Comparison of ENCODE assay signal across 11 mouse cellular contexts in the genomic region with DNA sequence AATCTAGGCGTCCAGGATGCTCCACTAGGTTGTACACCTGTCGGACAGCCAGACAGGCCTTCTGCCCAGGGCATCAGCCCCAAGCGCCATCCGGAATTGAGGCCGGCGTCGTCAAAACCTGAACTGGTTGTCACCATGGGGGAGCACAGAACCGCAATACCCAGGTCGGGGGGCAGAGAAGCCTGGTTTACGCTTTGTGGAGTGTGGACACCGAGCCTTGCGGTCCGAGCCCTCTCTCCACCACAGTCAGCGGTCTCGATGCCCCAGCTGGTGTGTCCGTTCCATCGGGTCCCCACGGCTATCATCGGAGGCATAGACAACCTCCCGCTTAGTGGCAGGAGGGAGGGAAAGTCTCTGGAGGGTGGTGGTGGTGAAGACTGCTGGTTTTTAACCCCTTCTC. TPM values are rescaled to one million over a fixed set of nuclear protein-coding genes. Genes with fewer than 3 reads are reported as not detected.
A peak's percentile ranks its signal among the peaks of the same experiment; 100 is the strongest.
DNase-seq lines count a peak whose midpoint lies in the region; ATAC-seq and TF ChIP-seq lines count a peak whose summit lies in the region.
"Had no signal": no experiment of that assay in that cellular context is flagged by ENCODE, and none has a peak within 500 bp of the region (broad histone marks: within the 10 kb centered on the region; RNA-seq: fewer than 3 reads in every experiment).

No protein-coding gene starts in this region.

- peak; percentile 27 for ATAC-seq in hindbrain, embryonic 12.5 days (ENCODE audit: low FRiP score)
- ATAC-seq in midbrain, embryonic 11.5 days (ENCODE audit: low FRiP score) = 0 out of 2 replicates have a peak, but pooled peaks have one; percentile 9
- ATAC-seq in erythroblast, adult 5-6 weeks (replicated peaks; ENCODE audit: low FRiP score, poor library complexity, severe bottlenecking) = no peak

- H3K9me3 ChIP-seq in heart, embryonic 10.5 days = no peaks in the 10 kb centered on the region
- no peaks in the 10 kb centered on the region for H3K9me3 ChIP-seq in ES-Bruce4 (replicated peaks; ENCODE audit: control insufficient read depth, insufficient read depth, low read length, poor library complexity, severe bottlenecking)
- no peaks in the 10 kb centered on the region for H3K9me3 ChIP-seq in hindbrain, embryonic 12.5 days (replicated peaks)
- no peaks in the 10 kb centered on the region for H3K9me3 ChIP-seq in midbrain, embryonic 11.5 days (ENCODE audit: control insufficient read depth, low read length)
- H3K9me3 ChIP-seq: limb, embryonic 15.5 days had no signal

- no peak for TF ChIP-seq CTCF in heart, adult 2 months (IDR thresholded peaks at IDR 0.05)
- TF ChIP-seq CTCF in ES-Bruce4 (IDR thresholded peaks at IDR 0.05; ENCODE audit: low read depth, low read length) = no peak
- no peak for TF ChIP-seq CTCF in thymus, adult 2 months (IDR thresholded peaks at IDR 0.05; ENCODE audit: borderline replicate concordance, control insufficient read depth, extremely low read depth, insufficient read depth, low read length, poor library complexity)

- no peak for TF ChIP-seq POLR2A in heart, adult 2 months (IDR thresholded peaks at IDR 0.05; ENCODE audit: insufficient read depth, low read depth, low read length)
- TF ChIP-seq POLR2A in ES-Bruce4 (IDR thresholded peaks at IDR 0.05; ENCODE audit: insufficient read depth, low read length) = no peak
- no peak for TF ChIP-seq POLR2A in thymus, adult 2 months (IDR thresholded peaks at IDR 0.05; ENCODE audit: control insufficient read depth, extremely low read depth, insufficient read depth, low read length, poor library complexity)

- peaks cover 27% of the 10 kb centered on the region for H3K4me1 ChIP-seq in heart, embryonic 10.5 days
- peaks cover 5% of the 10 kb centered on the region for H3K4me1 ChIP-seq in heart, adult 2 months (ENCODE audit: control insufficient read depth, insufficient read depth, low read length)
- H3K4me1 ChIP-seq in ES-Bruce4 (ENCODE audit: control insufficient read depth, insufficient read depth, low read length) = peaks cover 4% of the 10 kb centered on the region
- H3K4me1 ChIP-seq in hindbrain, embryonic 12.5 days = peaks cover 64% of the 10 kb centered on the region
- H3K4me1 ChIP-seq in midbrain, embryonic 11.5 days (ENCODE audit: control insufficient read depth, insufficient read depth, low read length) = peaks cover 44% of the 10 kb centered on the region
- H3K4me1 ChIP-seq in thymus, adult 2 months (replicated peaks; ENCODE audit: control insufficient read depth, insufficient read depth, low read length) = 0 out of 2 replicates have a peak, but pooled peaks cover under 1% of the 10 kb centered on the region

- no peak overlapping the region for H3K9ac ChIP-seq in heart, adult 2 months (ENCODE audit: low read depth, low read length)
- no peak overlapping the region for H3K9ac ChIP-seq in ES-Bruce4 (ENCODE audit: low read depth, poor library complexity, severe bottlenecking)
- peak overlapping the region; percentile 54 for H3K9ac ChIP-seq in hindbrain, embryonic 12.5 days
- peak overlapping the region; percentile 2; the same call in 1 of the 2 replicates for H3K9ac ChIP-seq in midbrain, embryonic 11.5 days (ENCODE audit: low read length)
- H3K9ac ChIP-seq: limb, embryonic 15.5 days had no signal

- no peak for TF ChIP-seq EP300 in heart, adult 2 months (IDR thresholded peaks at IDR 0.05; ENCODE audit: insufficient read depth, low read depth, low read length)
- no peak for TF ChIP-seq EP300 in ES-Bruce4 (IDR thresholded peaks at IDR 0.05; ENCODE audit: insufficient read depth, low read depth, low read length)

- no peaks in the 10 kb centered on the region for H3K36me3 ChIP-seq in heart, embryonic 10.5 days
- no peaks in the 10 kb centered on the region for H3K36me3 ChIP-seq in heart, adult 2 months (ENCODE audit: control insufficient read depth, insufficient read depth, low read length)
- H3K36me3 ChIP-seq in ES-Bruce4 (ENCODE audit: control insufficient read depth, insufficient read depth, low read length, poor library complexity, severe bottlenecking) = no peaks in the 10 kb centered on the region
- H3K36me3 ChIP-seq in hindbrain, embryonic 12.5 days = no peaks in the 10 kb centered on the region
- no peaks in the 10 kb centered on the region for H3K36me3 ChIP-seq in midbrain, embryonic 11.5 days (ENCODE audit: control insufficient read depth, insufficient read depth, low read length)
- no peaks in the 10 kb centered on the region for H3K36me3 ChIP-seq in thymus, adult 2 months (ENCODE audit: control insufficient read depth, insufficient read depth, low read length)
- H3K36me3 ChIP-seq: limb, embryonic 15.5 days had no signal

- H3K27ac ChIP-seq in heart, embryonic 10.5 days = no peak overlapping the region
- H3K27ac ChIP-seq in heart, adult 2 months = no peak overlapping the region
- no peak overlapping the region for H3K27ac ChIP-seq in ES-Bruce4 (ENCODE audit: insufficient read depth, low read length)
- peak overlapping the region; percentile 52; the same call in 1 of the 2 replicates for H3K27ac ChIP-seq in hindbrain, embryonic 12.5 days
- H3K27ac ChIP-seq in midbrain, embryonic 11.5 days (ENCODE audit: low read depth, low read length) = no peak overlapping the region
- no peak overlapping the region for H3K27ac ChIP-seq in thymus, adult 2 months (ENCODE audit: control insufficient read depth, insufficient read depth, low read length)
- H3K27ac ChIP-seq: limb, embryonic 15.5 days had no signal

- peak overlapping the region; percentile 46 for H3K4me3 ChIP-seq in heart, embryonic 10.5 days
- H3K4me3 ChIP-seq in heart, adult 2 months = no peak overlapping the region
- H3K4me3 ChIP-seq in ES-Bruce4 (ENCODE audit: low read depth, low read length) = peak overlapping the region; percentile 36
- peak overlapping the region; percentile 27 for H3K4me3 ChIP-seq in hindbrain, embryonic 12.5 days
- peak overlapping the region; percentile 29 for H3K4me3 ChIP-seq in midbrain, embryonic 11.5 days (ENCODE audit: low read depth, low read length)
- H3K4me3 ChIP-seq in thymus, adult 2 months (ENCODE audit: control insufficient read depth, insufficient read depth, low read length) = no peak overlapping the region
- H3K4me3 ChIP-seq: limb, embryonic 15.5 days had no signal

- H3K79me2 ChIP-seq in heart, adult 2 months (replicated peaks; ENCODE audit: control insufficient read depth, insufficient read depth, low read length) = no peaks in the 10 kb centered on the region

- 1% methylated on average over 20 of the region's 20 CpGs for WGBS in heart, embryonic 10.5 days
- WGBS in heart, adult 2 months = 27% methylated on average over 20 of the region's 20 CpGs
- 2% methylated on average over 20 of the region's 20 CpGs for WGBS in hindbrain, embryonic 12.5 days
- WGBS in midbrain, embryonic 11.5 days = 1% methylated on average over 20 of the region's 20 CpGs
- WGBS in thymus, adult 2 months = 3% methylated on average over 20 of the region's 20 CpGs

- intact Hi-C loops in heart, adult 2 months (cut with DNase I) = loop anchor here (5.0 kb wide), 1 partner anchor 55 kb away; no protein-coding TSS in a partner anchor

- H3K4me2 ChIP-seq in hindbrain, embryonic 12.5 days (replicated peaks) = peak overlapping the region; percentile 51
- peak overlapping the region; percentile 63 for H3K4me2 ChIP-seq in midbrain, embryonic 11.5 days
- H3K4me2 ChIP-seq: limb, embryonic 15.5 days had no signal

- peaks cover 84% of the 10 kb centered on the region for H3K27me3 ChIP-seq in heart, embryonic 10.5 days (ENCODE audit: insufficient read depth, poor library complexity, severe bottlenecking)
- H3K27me3 ChIP-seq in heart, adult 2 months (ENCODE audit: control insufficient read depth, insufficient read depth, low read length) = peaks cover 5% of the 10 kb centered on the region
- H3K27me3 ChIP-seq in ES-Bruce4 (ENCODE audit: control insufficient read depth, insufficient read depth, low read length, poor library complexity, severe bottlenecking) = no peaks in the 10 kb centered on the region
- peaks cover 28% of the 10 kb centered on the region for H3K27me3 ChIP-seq in hindbrain, embryonic 12.5 days
- peaks cover 5% of the 10 kb centered on the region for H3K27me3 ChIP-seq in midbrain, embryonic 11.5 days (ENCODE audit: control insufficient read depth, insufficient read depth, low read length)
- H3K27me3 ChIP-seq in thymus, adult 2 months (ENCODE audit: control insufficient read depth, insufficient read depth, low read length) = peaks cover 23% of the 10 kb centered on the region; the same call in 1 of the 2 replicates

- no peak for DNase-seq in heart, embryonic 10.5 days (ENCODE audit: low spot score)
- DNase-seq in heart, adult 2 months = no peak
- DNase-seq in midbrain, embryonic 11.5 days (ENCODE audit: low spot score, missing footprints) = peak; percentile 94
- no peak for DNase-seq in thymus, postnatal 10 days (ENCODE audit: low spot score in 2 of 2)
- no peak for DNase-seq in thymus, adult 2 months
- DNase-seq: thymus, postnatal 14 days had no signal

RNA-seq across cellular contexts. Expression of gene Nanos2, which starts 24.4 kb away (rescaled TPM):
- polyA plus RNA-seq in heart, embryonic 10.5 days (2016; fragmentation: Nextera tagmentation; extraction: Ambion mirVana) = not detected in 2 replicates
- total RNA-seq in heart, adult 2 months (2021) = not detected
- 0.08 TPM in 1 of 2 replicates, not detected in the other for polyA plus RNA-seq in heart, adult 2 months (2012; rRNA removed)
- polyA plus RNA-seq in ES-Bruce4 (2011; ENCODE audit: insufficient read depth, insufficient read length, low read depth, missing spikeins) = not detected in 2 replicates
- polyA plus RNA-seq in hindbrain, embryonic 12.5 days (2016; fragmentation: Nextera tagmentation; extraction: Ambion mirVana) = 0.29 and 0.37 TPM in 2 replicates
- polyA plus RNA-seq in midbrain, embryonic 11.5 days (2014; fragmentation: Nextera tagmentation; extraction: Ambion mirVana) = 0.10 TPM in 2 replicates
- total RNA-seq in erythroblast, adult 5-6 weeks (2015; ENCODE audit: low replicate concordance) = not detected in 2 replicates
- total RNA-seq in erythroblast, adult 5-6 weeks (2017; ENCODE audit: low replicate concordance) = not detected in 2 replicates
- polyA plus RNA-seq in thymus, adult 2 months (2012; rRNA removed) = 0.12 TPM in 1 of 2 replicates, not detected in the other
- polyA plus RNA-seq: gonadal fat pad, adult 2 months; limb, embryonic 15.5 days had no signal

RNA-seq across cellular contexts. Expression of gene Mypop, which starts 28.2 kb away (rescaled TPM):
- 2.1 and 3.3 TPM in 2 replicates for polyA plus RNA-seq in heart, embryonic 10.5 days (2016; fragmentation: Nextera tagmentation; extraction: Ambion mirVana)
- total RNA-seq in heart, adult 2 months (2021) = 1 to 10 TPM; 3.5 to 3.9 TPM
- 3.4 and 4.0 TPM in 2 replicates for polyA plus RNA-seq in heart, adult 2 months (2012; rRNA removed)
- polyA plus RNA-seq in ES-Bruce4 (2011; ENCODE audit: insufficient read depth, insufficient read length, low read depth, missing spikeins) = 4.0 and 5.5 TPM in 2 replicates
- polyA plus RNA-seq in hindbrain, embryonic 12.5 days (2016; fragmentation: Nextera tagmentation; extraction: Ambion mirVana) = 6.8 and 6.9 TPM in 2 replicates
- 3.7 and 4.0 TPM in 2 replicates for polyA plus RNA-seq in midbrain, embryonic 11.5 days (2014; fragmentation: Nextera tagmentation; extraction: Ambion mirVana)
- total RNA-seq in erythroblast, adult 5-6 weeks (2015; ENCODE audit: low replicate concordance) = not detected in 2 replicates
- total RNA-seq in erythroblast, adult 5-6 weeks (2017; ENCODE audit: low replicate concordance) = 0.43 TPM in 1 of 2 replicates, not detected in the other
- polyA plus RNA-seq in thymus, adult 2 months (2012; rRNA removed) = 3.6 and 5.0 TPM in 2 replicates

RNA-seq across cellular contexts. Expression of gene Nova2, which starts 37.1 kb away (rescaled TPM):
- polyA plus RNA-seq in heart, embryonic 10.5 days (2016; fragmentation: Nextera tagmentation; extraction: Ambion mirVana) = 0.53 and 0.57 TPM in 2 replicates
- total RNA-seq in heart, adult 2 months (2021) = 1 to 10 TPM; 4.3 to 5.1 TPM
- polyA plus RNA-seq in heart, adult 2 months (2012; rRNA removed) = 1.5 and 1.7 TPM in 2 replicates
- 7.5 TPM in 2 replicates for polyA plus RNA-seq in ES-Bruce4 (2011; ENCODE audit: insufficient read depth, insufficient read length, low read depth, missing spikeins)
- polyA plus RNA-seq in hindbrain, embryonic 12.5 days (2016; fragmentation: Nextera tagmentation; extraction: Ambion mirVana) = 11.2 and 12.5 TPM in 2 replicates
- 9.1 and 9.8 TPM in 2 replicates for polyA plus RNA-seq in midbrain, embryonic 11.5 days (2014; fragmentation: Nextera tagmentation; extraction: Ambion mirVana)
- total RNA-seq in erythroblast, adult 5-6 weeks (2015; ENCODE audit: low replicate concordance) = not detected in 2 replicates
- not detected in 2 replicates for total RNA-seq in erythroblast, adult 5-6 weeks (2017; ENCODE audit: low replicate concordance)
- 0.39 and 0.40 TPM in 2 replicates for polyA plus RNA-seq in thymus, adult 2 months (2012; rRNA removed)

RNA-seq across cellular contexts. Expression of gene Irf2bp1, which starts 41.0 kb away (rescaled TPM):
- 14.9 and 27.0 TPM in 2 replicates for polyA plus RNA-seq in heart, embryonic 10.5 days (2016; fragmentation: Nextera tagmentation; extraction: Ambion mirVana)
- total RNA-seq in heart, adult 2 months (2021) = 10 to 100 TPM; 22.5 to 24.5 TPM
- 12.7 and 15.1 TPM in 2 replicates for polyA plus RNA-seq in heart, adult 2 months (2012; rRNA removed)
- polyA plus RNA-seq in ES-Bruce4 (2011; ENCODE audit: insufficient read depth, insufficient read length, low read depth, missing spikeins) = 16.2 and 20.9 TPM in 2 replicates
- polyA plus RNA-seq in hindbrain, embryonic 12.5 days (2016; fragmentation: Nextera tagmentation; extraction: Ambion mirVana) = 44.0 and 47.4 TPM in 2 replicates
- polyA plus RNA-seq in midbrain, embryonic 11.5 days (2014; fragmentation: Nextera tagmentation; extraction: Ambion mirVana) = 24.1 and 26.5 TPM in 2 replicates
- total RNA-seq in erythroblast, adult 5-6 weeks (2015; ENCODE audit: low replicate concordance) = 5.6 and 7.3 TPM in 2 replicates
- 0.77 and 3.9 TPM in 2 replicates for total RNA-seq in erythroblast, adult 5-6 weeks (2017; ENCODE audit: low replicate concordance)
- polyA plus RNA-seq in thymus, adult 2 months (2012; rRNA removed) = 67.2 and 76.3 TPM in 2 replicates

RNA-seq across cellular contexts. Expression of gene Ccdc61, which starts 52.6 kb away (rescaled TPM):
- 26.9 and 29.4 TPM in 2 replicates for polyA plus RNA-seq in heart, embryonic 10.5 days (2016; fragmentation: Nextera tagmentation; extraction: Ambion mirVana)
- 1 to 10 TPM; 6.6 to 9.6 TPM for total RNA-seq in heart, adult 2 months (2021)
- 11.3 and 12.5 TPM in 2 replicates for polyA plus RNA-seq in heart, adult 2 months (2012; rRNA removed)
- 36.4 and 39.9 TPM in 2 replicates for polyA plus RNA-seq in ES-Bruce4 (2011; ENCODE audit: insufficient read depth, insufficient read length, low read depth, missing spikeins)
- polyA plus RNA-seq in hindbrain, embryonic 12.5 days (2016; fragmentation: Nextera tagmentation; extraction: Ambion mirVana) = 28.8 and 31.9 TPM in 2 replicates
- 23.0 and 28.3 TPM in 2 replicates for polyA plus RNA-seq in midbrain, embryonic 11.5 days (2014; fragmentation: Nextera tagmentation; extraction: Ambion mirVana)
- total RNA-seq in erythroblast, adult 5-6 weeks (2015; ENCODE audit: low replicate concordance) = 5.2 TPM in 1 of 2 replicates, not detected in the other
- 5.8 and 16.9 TPM in 2 replicates for total RNA-seq in erythroblast, adult 5-6 weeks (2017; ENCODE audit: low replicate concordance)
- polyA plus RNA-seq in thymus, adult 2 months (2012; rRNA removed) = 56.5 and 67.1 TPM in 2 replicates

Comparison
In these comparisons a context has a peak if more than half of its experiments do, and no peak if none do; other contexts are left out.
1. H3K4me3 ChIP-seq: peak in heart, embryonic 10.5 days (single experiment), ES-Bruce4 (single experiment), hindbrain, embryonic 12.5 days (single experiment) and midbrain, embryonic 11.5 days (single experiment); none in heart, adult 2 months (single experiment) and thymus, adult 2 months (single experiment).
2. H3K9ac ChIP-seq: peak in hindbrain, embryonic 12.5 days (single experiment) and midbrain, embryonic 11.5 days (single experiment); none in heart, adult 2 months (single experiment) and ES-Bruce4 (single experiment).